Mouse (Mus musculus) MEL (cell line): ENCODE measurements around the gene Polr2j. TPM values are rescaled to one million over a fixed set of nuclear protein-coding genes. Genes with fewer than 3 reads are reported as not detected.
A peak's percentile ranks its signal among the peaks of the same experiment; 100 is the strongest.

Experiments used
- DNase-seq: peaks from one replicate; pipeline ENCODE4 v3.0.0; 2011; ENCODE audit warnings: low read depth, low spot score
- H3K27ac ChIP-seq: 2 replicates; pipeline ENCODE4 v1.5.1; 2012; ENCODE audit warnings: low read depth, mild to moderate bottlenecking, control low read depth, low read length, moderate library complexity; ENCODE audit not compliant: control insufficient read depth
- H3K27me3 ChIP-seq, 2 experiments: fragments of 150-350 bp in 1 of 2; sonication (generic) in 1 of 2; 2 replicates each; pipeline ENCODE4 v1.6.1; 2012; ENCODE audit warnings: low read length in 2 of 2, mild to moderate bottlenecking in 2 of 2, improper control_type of control experiment in 1 of 2, moderate library complexity in 1 of 2; ENCODE audit not compliant: insufficient read depth in 2 of 2, control insufficient read depth in 1 of 2
- H3K36me3 ChIP-seq, 2 experiments: 2 replicates each; pipeline ENCODE4 v1.6.1; 2012 to 2014; ENCODE audit warnings: low read length in 2 of 2, improper control_type of control experiment in 1 of 2, inconsistent platforms in 1 of 2, mild to moderate bottlenecking in 1 of 2; ENCODE audit not compliant: insufficient read depth in 2 of 2, control insufficient read depth in 1 of 2
- H3K4me1 ChIP-seq, 2 experiments: fragments of 150-350 bp in 1 of 2; sonication (generic) in 1 of 2; 2 replicates each; pipeline ENCODE4 v1.6.1; 2012; ENCODE audit warnings: low read length in 2 of 2, improper control_type of control experiment in 1 of 2, mild to moderate bottlenecking in 1 of 2; ENCODE audit not compliant: insufficient read depth in 2 of 2, control insufficient read depth in 1 of 2
- H3K4me3 ChIP-seq, 2 experiments: fragments of 150-350 bp in 1 of 2; sonication (generic) in 1 of 2; 2 replicates each; pipeline ENCODE4 v1.5.1; 2012; ENCODE audit warnings: low read depth in 2 of 2, low read length in 2 of 2, mild to moderate bottlenecking in 2 of 2, moderate library complexity in 2 of 2, control low read depth in 1 of 2, improper control_type of control experiment in 1 of 2; ENCODE audit not compliant: control insufficient read depth in 1 of 2, insufficient read depth in 1 of 2
- H3K79me2 ChIP-seq: 2 replicates; pipeline ENCODE4 v1.6.1; 2012; ENCODE audit warnings: mild to moderate bottlenecking, low read length, moderate library complexity; ENCODE audit not compliant: control insufficient read depth, poor library complexity, insufficient read depth
- H3K9ac ChIP-seq: 2 replicates; pipeline ENCODE4 v1.6.1; 2012; ENCODE audit warnings: low read depth, mild to moderate bottlenecking, control low read depth, low read length, moderate library complexity; ENCODE audit not compliant: control insufficient read depth, poor library complexity, severe bottlenecking
- H3K9me3 ChIP-seq: fragments of 150-350 bp; sonication (generic); replicated peaks from 2 replicates; pipeline ENCODE4 v1.6.1; 2012; ENCODE audit warnings: mild to moderate bottlenecking, low read length, improper control_type of control experiment, moderate library complexity; ENCODE audit not compliant: insufficient read depth
- CHD1 ChIP-seq: IDR thresholded peaks from 2 replicates; pipeline ENCODE4 v1.6.1; 2012; ENCODE audit warnings: low read depth, mild to moderate bottlenecking, inconsistent platforms, low read length, improper control_type of control experiment
- CHD2 ChIP-seq: IDR thresholded peaks from 2 replicates; pipeline ENCODE4 v1.6.1; 2011; ENCODE audit warnings: low read length, improper control_type of control experiment
- CTCF ChIP-seq, 3 experiments: IDR thresholded peaks in 2 of 3; conservative IDR thresholded peaks in 1 of 3; 2 replicates each; pipeline ENCODE4 v1.5.1; 2011 to 2012; ENCODE audit warnings: low read length in 3 of 3, low read depth in 2 of 3, mild to moderate bottlenecking in 2 of 3, improper control_type of control experiment in 1 of 3, inconsistent platforms in 1 of 3, mixed read lengths in 1 of 3, moderate library complexity in 1 of 3; ENCODE audit not compliant: control insufficient read depth in 1 of 3, insufficient read depth in 1 of 3, poor library complexity in 1 of 3, severe bottlenecking in 1 of 3
- E2F4 ChIP-seq: IDR thresholded peaks from 2 replicates; pipeline ENCODE4 v1.6.1; 2011; ENCODE audit warnings: low read depth, low read length, improper control_type of control experiment, borderline replicate concordance
- ELF1 ChIP-seq: IDR thresholded peaks from 2 replicates; pipeline ENCODE4 v1.6.1; 2014; ENCODE audit warnings: low read depth, mild to moderate bottlenecking, inconsistent platforms, low read length, improper control_type of control experiment, moderate library complexity
- EP300 ChIP-seq, 2 experiments: IDR thresholded peaks; 2 replicates each; pipeline ENCODE4 v1.6.1; 2011; ENCODE audit warnings: improper control_type of control experiment in 2 of 2, low read length in 2 of 2, low read depth in 1 of 2, mild to moderate bottlenecking in 1 of 2
- GABPA ChIP-seq: IDR thresholded peaks from 2 replicates; pipeline ENCODE4 v1.6.1; 2012; ENCODE audit warnings: low read depth, mild to moderate bottlenecking, inconsistent platforms, low read length, improper control_type of control experiment, moderate library complexity
- KAT2A ChIP-seq: conservative IDR thresholded peaks from 2 replicates; pipeline ENCODE4 v1.6.1; 2012; ENCODE audit warnings: low read depth, low read length, improper control_type of control experiment, inconsistent platforms
- MAFK ChIP-seq: IDR thresholded peaks from 2 replicates; pipeline ENCODE4 v1.6.1; 2011; ENCODE audit warnings: low read depth, mild to moderate bottlenecking, low read length, improper control_type of control experiment, borderline replicate concordance
- MAX ChIP-seq: IDR thresholded peaks from 2 replicates; pipeline ENCODE4 v1.6.1; 2011; ENCODE audit warnings: low read length, improper control_type of control experiment
- MAZ ChIP-seq: IDR thresholded peaks from 2 replicates; pipeline ENCODE4 v1.6.1; 2012; ENCODE audit warnings: low read depth, mild to moderate bottlenecking, inconsistent platforms, low read length, improper control_type of control experiment
- MEF2A ChIP-seq: IDR thresholded peaks from 2 replicates; pipeline ENCODE4 v1.6.1; 2014; ENCODE audit warnings: low read depth, mild to moderate bottlenecking, inconsistent platforms, low read length, improper control_type of control experiment; ENCODE audit not compliant: poor library complexity, insufficient replicate concordance, severe bottlenecking; ENCODE audit errors: extremely low read depth
- MXI1 ChIP-seq: IDR thresholded peaks from 2 replicates; pipeline ENCODE4 v1.6.1; 2011; ENCODE audit warnings: mild to moderate bottlenecking, low read depth, low read length, improper control_type of control experiment
- MYC ChIP-seq: IDR thresholded peaks from 2 replicates; pipeline ENCODE4 v1.6.1; 2011; ENCODE audit warnings: low read depth, mild to moderate bottlenecking, low read length, improper control_type of control experiment, moderate library complexity
- NELFE ChIP-seq: IDR thresholded peaks from 2 replicates; pipeline ENCODE4 v1.6.1; 2011; ENCODE audit warnings: low read depth, low read length, improper control_type of control experiment
- POLR2A ChIP-seq, 2 experiments: IDR thresholded peaks; 2 replicates each; pipeline ENCODE4 v1.6.1; 2011 to 2012; ENCODE audit warnings: low read length in 2 of 2, mild to moderate bottlenecking in 2 of 2, control low read depth in 1 of 2, improper control_type of control experiment in 1 of 2, low read depth in 1 of 2, moderate library complexity in 1 of 2; ENCODE audit not compliant: control insufficient read depth in 1 of 2, insufficient read depth in 1 of 2, poor library complexity in 1 of 2
- POLR2AphosphoS2 ChIP-seq: IDR thresholded peaks from 2 replicates; pipeline ENCODE4 v1.6.1; 2011; ENCODE audit warnings: low read length, improper control_type of control experiment
- RAD21 ChIP-seq: IDR thresholded peaks from 2 replicates; pipeline ENCODE4 v1.6.1; 2011; ENCODE audit warnings: mild to moderate bottlenecking, low read depth, low read length, improper control_type of control experiment
- RCOR1 ChIP-seq: IDR thresholded peaks from 2 replicates; pipeline ENCODE4 v1.6.1; 2012; ENCODE audit warnings: low read depth, mild to moderate bottlenecking, inconsistent platforms, low read length, improper control_type of control experiment
- SIN3A ChIP-seq: IDR thresholded peaks from 2 replicates; pipeline ENCODE4 v1.6.1; 2012; ENCODE audit warnings: low read length, improper control_type of control experiment, inconsistent platforms
- SMC3 ChIP-seq: IDR thresholded peaks from 2 replicates; pipeline ENCODE4 v1.6.1; 2011; ENCODE audit warnings: low read depth, low read length, improper control_type of control experiment
- TBP ChIP-seq: IDR thresholded peaks from 2 replicates; pipeline ENCODE4 v1.8.0; 2011; ENCODE audit warnings: low read depth, low read length, improper control_type of control experiment
- TCF12 ChIP-seq: IDR thresholded peaks from 2 replicates; pipeline ENCODE4 v1.6.1; 2014; ENCODE audit warnings: low read depth, mild to moderate bottlenecking, inconsistent platforms, low read length, improper control_type of control experiment, moderate library complexity
- USF1 ChIP-seq: IDR thresholded peaks from 2 replicates; pipeline ENCODE4 v1.6.1; 2014; ENCODE audit warnings: low read depth, mild to moderate bottlenecking, inconsistent platforms, low read length, improper control_type of control experiment, moderate library complexity
- ZC3H11A ChIP-seq: IDR thresholded peaks from 2 replicates; pipeline ENCODE4 v1.6.1; 2012; ENCODE audit warnings: low read depth, mild to moderate bottlenecking, inconsistent platforms, low read length, improper control_type of control experiment
- ZKSCAN1 ChIP-seq: IDR thresholded peaks from 2 replicates; pipeline ENCODE4 v1.6.1; 2012; ENCODE audit warnings: low read depth, mild to moderate bottlenecking, inconsistent platforms, low read length, improper control_type of control experiment, moderate library complexity
- ZNF384 ChIP-seq: IDR thresholded peaks from 2 replicates; pipeline ENCODE4 v1.6.1; 2012; ENCODE audit warnings: low read depth, mild to moderate bottlenecking, inconsistent platforms, low read length, improper control_type of control experiment
- polyA plus RNA-seq, 2 experiments: library from polyadenylated mRNA; stranded (reverse) in 1 of 2; unstranded in 1 of 2; fragments of >175 nt in 1 of 2; fragments of >200 nt in 1 of 2; gene quantifications; 2 replicates each; pipeline versions ENCODE4 v1.2.1 to v1.2.4; 2012; ENCODE audit warnings: low replicate concordance in 2 of 2, low read depth in 1 of 2; ENCODE audit not compliant: insufficient read length in 2 of 2, insufficient read depth in 1 of 2, missing spikeins in 1 of 2
- total RNA-seq: library from RNA; depleted of rRNA; stranded (reverse); fragments of 300-350 nt; gene quantifications from 2 replicates; pipeline ENCODE4 v1.2.3, GENCODE M21; 2012

Polr2j gene
- total and polyA plus RNA-seq, 3 experiments, result 269 to 316 TPM; not detected in 1

DNA sequence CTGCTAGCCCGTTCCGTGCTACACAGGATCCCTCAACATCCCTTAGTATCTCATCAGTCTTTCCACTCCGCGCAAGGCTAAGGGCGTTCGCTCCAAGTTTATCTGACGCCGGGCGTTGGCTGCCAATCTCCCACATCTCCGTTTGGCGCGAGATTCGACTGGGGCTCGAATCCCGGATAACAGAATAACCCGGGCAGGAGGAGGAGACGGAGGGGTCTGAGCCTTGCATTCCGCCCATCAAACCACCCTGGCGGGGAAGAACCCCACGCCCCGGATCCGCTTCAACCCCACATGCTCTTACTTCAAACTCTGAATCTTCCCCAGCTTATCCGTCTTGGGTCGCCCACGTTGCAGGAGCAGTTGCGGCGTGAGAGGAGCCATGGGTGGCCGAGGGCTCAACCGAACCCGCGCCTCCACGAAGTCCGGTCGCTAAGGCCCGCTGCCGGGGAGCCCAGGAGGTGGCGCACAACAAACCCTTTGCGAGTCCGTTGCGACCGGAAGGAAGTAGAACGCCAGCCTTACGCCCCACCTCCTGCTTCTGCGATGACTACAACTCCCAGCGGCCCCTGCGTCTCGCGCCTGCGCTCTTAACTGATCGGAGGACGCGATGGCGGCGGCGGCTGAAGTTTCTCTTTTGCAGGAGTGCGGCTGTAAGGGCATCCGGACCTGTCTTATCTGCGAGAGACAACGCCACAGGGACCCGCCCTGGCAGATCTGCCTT, 19.3 kb downstream of the Polr2j start, which contains the start of the genes Lrwd1 and Alkbh4 (continued):
- TF ChIP-seq MEF2A (no peak), KAT2A (peak; percentile 90), CTCF (IDR thresholded peaks at IDR 0.05 in 2 of 3, conservative IDR thresholded peaks at IDR 0.05 in 1 of 3; ENCODE audit: control insufficient read depth in 1 of 3, insufficient read depth in 1 of 3, low read depth in 2 of 3, low read length in 3 of 3, poor library complexity in 1 of 3, severe bottlenecking in 1 of 3) (peak in 2 of 3 experiments; percentile 68 to 74; a peak in 5 of 6 replicates), RAD21 (no peak; the same call in 1 of the 2 replicates), RCOR1 (no peak), USF1 (peak; percentile 43; the same call in 1 of the 2 replicates), ELF1 (peak; percentile 88), E2F4 (peak; percentile 37; the same call in 1 of the 2 replicates), POLR2A (IDR thresholded peaks at IDR 0.05; ENCODE audit: control insufficient read depth in 1 of 2, insufficient read depth in 1 of 2, low read depth in 1 of 2, low read length in 2 of 2, poor library complexity in 1 of 2) (peak; percentile 61 to 91; a peak in 3 of 4 replicates), EP300 (IDR thresholded peaks at IDR 0.05; ENCODE audit: low read depth in 1 of 2, low read length in 2 of 2) (peak in 1 of 2 experiments; percentile 49; a peak in 3 of 4 replicates), ZC3H11A (0 out of 2 replicates have a peak, but pooled peaks have one; percentile 10), ZNF384 (no peak), ZKSCAN1 (no peak)
- TF ChIP-seq, all 39 proteins: peak for 24

GRCm38 (mm10) chr5:136136292-136136990, 20.0 kb downstream of the Polr2j start:
- H3K27ac ChIP-seq, result peak overlapping the region; percentile 95

More at GRCm38 (mm10) chr5:136136292-136136990, 20.0 kb downstream of the Polr2j start:
- Histone ChIP-seq H3K4me3 (peak overlapping the region; percentile 75 to 94), H3K36me3 (peaks cover 2 to 11% of the 10 kb centered on the region in 2 experiments; a peak in 3 of 4 replicates), H3K9me3 (no peaks in the 10 kb centered on the region), H3K27me3 (no peaks in the 10 kb centered on the region), H3K4me1 (peaks cover 7 to 17% of the 10 kb centered on the region in 2 experiments), H3K79me2 (peaks cover 29% of the 10 kb centered on the region), H3K9ac (peak overlapping the region; percentile 84)
- no peak for DNase-seq
- TF ChIP-seq GABPA (no peak), MAFK (no peak), ELF1 (no peak), CHD2 (peak; percentile 9; the same call in 1 of the 2 replicates), MYC (no peak), CHD1 (no peak), RAD21 (no peak), ZC3H11A (no peak), SIN3A (peak; percentile 72; the same call in 1 of the 2 replicates), MXI1 (peak; percentile 32; the same call in 1 of the 2 replicates), SMC3 (no peak), MEF2A (no peak), POLR2AphosphoS2 (no peak), TCF12 (no peak), NELFE (no peak), TBP (peak; percentile 86), MAZ (no peak), MAX (no peak; the same call in 1 of the 2 replicates)
